Comparison of ENCODE assay signal across 8 mouse cellular contexts in genomic region chr8:70330741-70331364, GRCm38 (mm10). TPM values are rescaled to one million over a fixed set of nuclear protein-coding genes. Genes with fewer than 3 reads are reported as not detected.
A peak's percentile ranks its signal among the peaks of the same experiment; 100 is the strongest.
DNase-seq lines count a peak whose midpoint lies in the region; ATAC-seq and TF ChIP-seq lines count a peak whose summit lies in the region.

No protein-coding gene starts in this region.

- no peak overlapping the region for H3ac ChIP-seq in myocyte (ENCODE audit: control insufficient read depth, insufficient read length)

- intact Hi-C loops in left cerebral cortex, postnatal 4 days (cut with DNase I) = loop anchor here (5.0 kb wide), 1 partner anchor 171 kb away; no protein-coding TSS in a partner anchor

- DNase-seq in adrenal gland, adult (ENCODE audit: inconsistent age in 2 of 2, low spot score in 1 of 2) = peak; percentile 71 to 84
- no peak for DNase-seq in adrenal gland, adult 8-10 months
- peak; percentile 88 for DNase-seq in ES-CJ7 (ENCODE audit: low read depth, low spot score)
- DNase-seq in embryonic facial prominence, embryonic 11.5 days (ENCODE audit: low spot score) = peak; percentile 81
- peak; percentile 72 for DNase-seq in heart, postnatal 4 days
- DNase-seq in left cerebral cortex, postnatal 4 days = peak; percentile 71
- DNase-seq in spleen, postnatal 36 days (ENCODE audit: low spot score in 2 of 2) = no peak

- H3K4me2 ChIP-seq in embryonic facial prominence, embryonic 11.5 days (ENCODE audit: low read depth, low read length) = peak overlapping the region; percentile 34
- H3K4me2 ChIP-seq in myocyte (ENCODE audit: low read depth) = no peak overlapping the region

- H3K79me2 ChIP-seq in myocyte (ENCODE audit: control insufficient read depth, insufficient read depth) = no peaks in the 10 kb centered on the region

- no peaks in the 10 kb centered on the region for H3K27me3 ChIP-seq in embryonic facial prominence, embryonic 11.5 days (ENCODE audit: control insufficient read depth, insufficient read depth, low read length)
- no peaks in the 10 kb centered on the region for H3K27me3 ChIP-seq in myocyte (ENCODE audit: control insufficient read depth, insufficient read depth, insufficient read length)

- no peak overlapping the region; the same call in 1 of the 2 replicates for H3K27ac ChIP-seq in embryonic facial prominence, embryonic 11.5 days (replicated peaks; ENCODE audit: low read depth, low read length)

- TF ChIP-seq POLR2A in myocyte (IDR thresholded peaks at IDR 0.05; ENCODE audit: insufficient read length, low read depth) = peak; percentile 30

- no peaks in the 10 kb centered on the region for H3K9me3 ChIP-seq in embryonic facial prominence, embryonic 11.5 days (replicated peaks; ENCODE audit: control insufficient read depth, low read length)

- H3K4me1 ChIP-seq in embryonic facial prominence, embryonic 11.5 days (ENCODE audit: control insufficient read depth, insufficient read depth, low read length) = peaks cover 12% of the 10 kb centered on the region

- H3K9ac ChIP-seq in embryonic facial prominence, embryonic 11.5 days (replicated peaks; ENCODE audit: low read length) = peak overlapping the region; percentile 50

- WGBS in embryonic facial prominence, embryonic 11.5 days = 30% methylated on average over 53 of the region's 53 CpGs

- ATAC-seq in embryonic facial prominence, embryonic 11.5 days (replicated peaks; ENCODE audit: insufficient number of reproducible peaks, low FRiP score, low TSS enrichment, low read depth) = peak; percentile 63

- peak overlapping the region; percentile 8; the same call in 1 of the 2 replicates for H3K4me3 ChIP-seq in embryonic facial prominence, embryonic 11.5 days (ENCODE audit: low read depth, low read length)
- H3K4me3 ChIP-seq in myocyte = no peak overlapping the region

- H3K36me3 ChIP-seq in embryonic facial prominence, embryonic 11.5 days (replicated peaks; ENCODE audit: control insufficient read depth, insufficient read depth, low read depth, low read length) = peaks cover 23% of the 10 kb centered on the region
- H3K36me3 ChIP-seq in myocyte (ENCODE audit: control insufficient read depth, insufficient read depth) = peaks cover 23% of the 10 kb centered on the region

TF ChIP-seq in myocyte, 11 proteins besides CTCF, POLR2A, EP300 and RAD21:
- peak in 1 of 3 experiments; percentile 3 for TF ChIP-seq MYOG (IDR thresholded peaks at IDR 0.05; ENCODE audit: control insufficient read depth in 1 of 3, insufficient read depth in 1 of 3, insufficient read length in 2 of 3, low read depth in 2 of 3)
- TF ChIP-seq TCF3 (IDR thresholded peaks at IDR 0.05; ENCODE audit: insufficient read length, low read depth) = no peak
- no peak for TF ChIP-seq REST (IDR thresholded peaks at IDR 0.05; ENCODE audit: insufficient read depth, insufficient read length)
- no peak for TF ChIP-seq SRF (IDR thresholded peaks at IDR 0.05; ENCODE audit: control insufficient read depth, insufficient read length, low read depth)
- no peak for TF ChIP-seq MAX (IDR thresholded peaks at IDR 0.05; ENCODE audit: low read depth)
- no peak for TF ChIP-seq TCF12 (IDR thresholded peaks at IDR 0.05; ENCODE audit: insufficient read depth, poor library complexity, severe bottlenecking)
- TF ChIP-seq MYOD1 (IDR thresholded peaks at IDR 0.05; ENCODE audit: control insufficient read depth in 1 of 3, insufficient read length in 2 of 3, low read depth in 2 of 3) = no peak
- TF ChIP-seq USF1 (IDR thresholded peaks at IDR 0.05; ENCODE audit: low read depth) = no peak
- TF ChIP-seq E2F4 (IDR thresholded peaks at IDR 0.05; ENCODE audit: insufficient read depth) = no peak
- TF ChIP-seq POLR2AphosphoS2 (IDR thresholded peaks at IDR 0.05; ENCODE audit: insufficient read length, low read depth) = peak; percentile 71
- no peak for TF ChIP-seq CEBPB (IDR thresholded peaks at IDR 0.05; ENCODE audit: insufficient read depth, poor library complexity, severe bottlenecking)

RNA-seq across cellular contexts. Expression of gene Gdf1, which starts 1.2 kb away (rescaled TPM):
- 1 to 10 TPM in 2 of 4 experiments, under 1 TPM in 2; 0.70 to 1.6 (median 1.1) TPM for total RNA-seq in adrenal gland, adult 8-10 months (2022)
- 0.22 and 3.1 TPM in 2 replicates for polyA plus RNA-seq in embryonic facial prominence, embryonic 11.5 days (2014; fragmentation: Nextera tagmentation; extraction: Ambion mirVana)
- total RNA-seq in heart, postnatal 4 days (2021) = under 1 TPM in 1 of 2 experiments, not detected in 1; 0.60 TPM
- 1 to 10 TPM; 6.8 to 7.9 TPM for total RNA-seq in left cerebral cortex, postnatal 4 days (2021)
- polyA plus RNA-seq in myocyte (2012; fragmentation: generic; extraction: Trizol) = 2.6 TPM

RNA-seq across cellular contexts. Expression of gene Cers1, which starts 15.3 kb away (rescaled TPM):
- 1 to 10 TPM; 2.8 to 5.3 (median 4.1) TPM for total RNA-seq in adrenal gland, adult 8-10 months (2022)
- polyA plus RNA-seq in embryonic facial prominence, embryonic 11.5 days (2014; fragmentation: Nextera tagmentation; extraction: Ambion mirVana) = 3.9 and 4.0 TPM in 2 replicates
- under 1 TPM; 0.43 to 0.56 TPM for total RNA-seq in heart, postnatal 4 days (2021)
- 10 to 100 TPM; 61.6 to 67.6 TPM for total RNA-seq in left cerebral cortex, postnatal 4 days (2021)
- polyA plus RNA-seq in myocyte (2012; fragmentation: generic; extraction: Trizol) = 4.4 TPM

RNA-seq across cellular contexts. Expression of gene Upf1, which starts 22.2 kb away (rescaled TPM):
- 10 to 100 TPM; 64.2 to 82.6 (median 76.1) TPM for total RNA-seq in adrenal gland, adult 8-10 months (2022)
- 20.4 and 21.0 TPM in 2 replicates for polyA plus RNA-seq in embryonic facial prominence, embryonic 11.5 days (2014; fragmentation: Nextera tagmentation; extraction: Ambion mirVana)
- total RNA-seq in heart, postnatal 4 days (2021) = 10 to 100 TPM; 44.1 to 45.9 TPM
- total RNA-seq in left cerebral cortex, postnatal 4 days (2021) = 10 to 100 TPM; 54.9 to 55.3 TPM
- polyA plus RNA-seq in myocyte (2012; fragmentation: generic; extraction: Trizol) = 35.8 TPM

RNA-seq across cellular contexts. Expression of gene Cope, which starts 28.5 kb away (rescaled TPM):
- total RNA-seq in adrenal gland, adult 8-10 months (2022) = 100 to 1,000 TPM; 190 to 236 (median 226) TPM
- 220 and 271 TPM in 2 replicates for polyA plus RNA-seq in embryonic facial prominence, embryonic 11.5 days (2014; fragmentation: Nextera tagmentation; extraction: Ambion mirVana)
- 100 to 1,000 TPM; 176 to 179 TPM for total RNA-seq in heart, postnatal 4 days (2021)
- 100 to 1,000 TPM; 110 to 113 TPM for total RNA-seq in left cerebral cortex, postnatal 4 days (2021)
- polyA plus RNA-seq in myocyte (2012; fragmentation: generic; extraction: Trizol) = 236 TPM

RNA-seq across cellular contexts. Expression of gene Ddx49, which starts 28.6 kb away (rescaled TPM):
- 10 to 100 TPM; 74.5 to 93.4 (median 86.3) TPM for total RNA-seq in adrenal gland, adult 8-10 months (2022)
- polyA plus RNA-seq in embryonic facial prominence, embryonic 11.5 days (2014; fragmentation: Nextera tagmentation; extraction: Ambion mirVana) = 51.4 and 52.5 TPM in 2 replicates
- total RNA-seq in heart, postnatal 4 days (2021) = 10 to 100 TPM; 37.2 to 46.4 TPM
- 10 to 100 TPM; 65.7 to 69.9 TPM for total RNA-seq in left cerebral cortex, postnatal 4 days (2021)
- 106 TPM for polyA plus RNA-seq in myocyte (2012; fragmentation: generic; extraction: Trizol)

Comparison
In these comparisons a context has a peak if more than half of its experiments do, and no peak if none do; other contexts are left out.
1. DNase-seq: peak in adrenal gland, adult (2 of 2), ES-CJ7 (single experiment), embryonic facial prominence, embryonic 11.5 days (single experiment), heart, postnatal 4 days (single experiment) and left cerebral cortex, postnatal 4 days (single experiment); none in adrenal gland, adult 8-10 months (single experiment) and spleen, postnatal 36 days (0 of 2).
2. RNA of gene Cers1, which starts 15.3 kb away (total RNA-seq): 61.6 to 67.6 TPM in left cerebral cortex, postnatal 4 days; 2.8 to 5.3 TPM in adrenal gland, adult 8-10 months and 0.43 to 0.56 TPM in heart, postnatal 4 days; every median in the first group is over 4 times any median in the second.